Mouse (Mus musculus): ENCODE results near the gene Krtap10-4. TPM values are rescaled to one million over a fixed set of nuclear protein-coding genes. Genes with fewer than 3 reads are reported as not detected.

Krtap10-4 gene
- total RNA-seq (2023): not detected

DNA sequence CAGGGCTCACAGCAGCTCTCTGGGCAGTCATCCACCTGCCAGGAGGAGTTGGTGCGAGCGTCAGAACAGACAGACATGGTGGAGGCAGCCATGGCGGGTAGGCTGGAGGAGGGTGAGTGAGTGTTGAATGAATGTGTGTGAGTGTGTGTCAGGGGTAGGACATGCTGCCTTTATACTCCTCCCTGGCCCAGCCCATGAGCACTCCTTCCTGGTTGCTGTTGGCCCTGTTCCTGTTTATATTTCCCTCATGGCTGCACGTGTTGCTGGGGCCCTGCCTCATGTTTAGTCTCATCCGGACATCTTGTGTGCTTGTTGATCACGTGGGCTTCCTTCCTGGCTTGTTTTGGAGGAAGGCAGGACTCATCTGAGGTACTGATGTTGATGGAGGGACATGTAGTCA is at the start of gene Krtap10-4:
Gene Krtap10-4 (minus strand): TSS at position 145 of the 400 bp plus-strand sequence.

DNA sequence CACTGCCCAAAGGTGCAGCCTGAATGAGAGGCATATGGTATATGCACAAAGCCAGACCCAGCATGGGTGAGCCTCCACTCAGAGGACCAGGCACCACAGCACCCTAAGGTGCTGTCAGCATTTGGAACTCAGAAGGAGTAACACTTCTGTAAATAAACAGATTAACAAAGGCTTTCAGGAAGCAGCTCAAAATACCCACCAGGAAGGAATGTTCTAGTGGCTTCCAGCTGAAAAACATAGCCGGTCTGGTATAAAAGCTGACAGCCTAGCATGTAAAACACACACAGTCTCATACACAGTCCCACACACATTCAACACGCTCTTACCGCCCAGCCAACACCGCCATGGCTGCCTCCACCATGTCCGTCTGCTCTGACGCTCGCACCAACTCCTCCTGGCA is 34.8 kb upstream of the Krtap10-4 start, which contains the start of gene Gm3285:
Gene Gm3285 (plus strand): TSS at position 301 of the 400 bp plus-strand sequence.

DNA sequence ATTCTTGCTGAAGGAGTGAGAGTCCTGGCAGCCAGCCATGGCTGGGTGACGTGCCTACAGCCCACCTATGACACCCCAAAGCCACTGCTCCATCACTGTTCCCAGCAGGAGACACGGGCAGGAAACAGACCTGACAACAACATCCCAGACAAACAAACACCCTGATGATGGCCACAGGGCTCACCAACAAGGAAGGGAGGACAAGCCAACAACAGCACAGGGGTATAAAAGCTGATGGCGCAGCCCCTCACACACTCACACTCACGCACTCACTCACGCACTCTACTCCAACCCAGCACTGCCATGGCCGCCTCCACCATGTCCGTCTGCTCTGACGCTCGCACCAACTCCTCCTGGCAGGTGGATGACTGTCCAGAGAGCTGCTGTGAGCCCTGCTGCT is 25.7 kb upstream of the Krtap10-4 start, which contains the start of gene Gm10318:
Gene Gm10318 (plus strand): TSS at position 301 of the 400 bp plus-strand sequence.

DNA sequence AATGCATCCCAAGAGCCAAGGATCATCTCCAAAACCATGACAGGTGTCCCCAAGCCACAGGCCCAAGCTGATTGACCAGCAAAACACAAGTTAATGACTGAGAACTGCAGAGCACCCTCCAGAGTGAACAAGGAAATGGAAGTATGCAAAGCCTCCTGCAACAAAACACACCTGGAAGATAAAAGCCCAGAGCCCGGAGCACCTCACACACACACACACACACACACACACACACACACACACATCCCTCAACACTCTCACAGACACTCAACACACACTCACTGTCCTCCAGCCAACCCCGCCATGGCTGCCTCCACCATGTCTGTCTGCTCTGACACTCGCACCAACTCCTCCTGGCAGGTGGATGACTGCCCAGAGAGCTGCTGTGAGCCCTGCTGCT is 19.6 kb upstream of the Krtap10-4 start, which contains the start of gene Gm36176:
Gene Gm36176 (plus strand): TSS at position 301 of the 400 bp plus-strand sequence.

DNA sequence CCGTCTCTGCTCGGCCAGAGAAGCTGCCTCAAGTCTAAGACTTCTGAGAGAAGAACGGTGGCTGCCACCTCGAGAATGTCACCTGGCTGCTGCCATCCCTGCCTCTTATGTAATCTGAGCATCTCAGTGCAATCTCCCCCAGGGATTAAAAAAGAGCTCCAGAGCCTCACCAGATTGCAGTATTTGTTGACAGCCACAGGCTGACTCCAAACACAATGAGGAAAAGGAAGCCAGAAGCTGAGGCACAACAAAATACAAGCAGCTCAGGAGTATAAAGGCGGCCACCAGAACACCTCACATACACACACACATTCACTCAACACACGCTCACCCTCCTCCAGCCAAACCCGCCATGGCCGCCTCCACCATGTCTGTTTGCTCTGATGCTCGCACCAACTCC is 8.8 kb upstream of the Krtap10-4 start, which contains the start of gene Krtap10-10:
Gene Krtap10-10 (plus strand): TSS at position 301 of the 400 bp plus-strand sequence.

DNA sequence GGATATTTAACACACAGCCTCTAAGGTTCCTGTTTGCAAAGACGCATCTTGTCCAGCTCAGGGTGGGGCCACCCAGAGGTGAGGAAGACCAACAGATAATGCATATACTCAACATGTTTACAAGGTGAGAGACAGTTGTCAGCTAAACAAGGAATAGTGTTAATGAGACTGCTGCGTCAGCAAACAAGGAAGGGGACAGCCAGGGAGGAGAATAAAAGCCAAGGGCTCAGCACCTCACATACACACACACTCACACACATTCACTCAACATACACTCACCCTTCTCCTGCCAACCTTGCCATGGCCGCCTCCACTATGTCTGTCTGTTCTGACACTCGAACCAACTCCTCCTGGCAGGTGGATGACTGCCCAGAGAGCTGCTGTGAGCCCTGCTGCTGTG is 12.5 kb downstream of the Krtap10-4 start, which contains the start of gene Gm2696:
Gene Gm2696 (plus strand): TSS at position 301 of the 400 bp plus-strand sequence.

DNA sequence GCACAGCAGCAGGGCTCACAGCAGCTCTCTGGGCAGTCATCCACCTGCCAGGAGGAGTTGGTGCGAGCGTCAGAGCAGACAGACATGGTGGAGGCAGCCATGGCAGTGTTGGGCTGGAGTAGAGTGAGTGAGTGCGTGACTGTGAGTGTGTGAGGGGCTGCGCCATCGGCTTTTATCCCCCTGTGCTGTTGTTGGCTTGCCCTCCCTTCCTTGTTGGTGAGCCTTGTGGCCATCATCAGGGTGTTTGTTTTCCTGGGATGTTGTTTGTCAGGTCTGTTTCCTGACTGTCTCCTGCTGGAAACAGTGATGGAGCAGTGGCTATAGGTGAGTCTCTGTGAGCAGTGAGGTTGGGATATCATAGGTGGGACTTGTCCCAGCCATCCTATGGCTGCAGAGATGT is 15.2 kb downstream of the Krtap10-4 start, which contains the start of gene Gm9507:
Gene Gm9507 (minus strand): TSS at position 101 of the 400 bp plus-strand sequence.

DNA sequence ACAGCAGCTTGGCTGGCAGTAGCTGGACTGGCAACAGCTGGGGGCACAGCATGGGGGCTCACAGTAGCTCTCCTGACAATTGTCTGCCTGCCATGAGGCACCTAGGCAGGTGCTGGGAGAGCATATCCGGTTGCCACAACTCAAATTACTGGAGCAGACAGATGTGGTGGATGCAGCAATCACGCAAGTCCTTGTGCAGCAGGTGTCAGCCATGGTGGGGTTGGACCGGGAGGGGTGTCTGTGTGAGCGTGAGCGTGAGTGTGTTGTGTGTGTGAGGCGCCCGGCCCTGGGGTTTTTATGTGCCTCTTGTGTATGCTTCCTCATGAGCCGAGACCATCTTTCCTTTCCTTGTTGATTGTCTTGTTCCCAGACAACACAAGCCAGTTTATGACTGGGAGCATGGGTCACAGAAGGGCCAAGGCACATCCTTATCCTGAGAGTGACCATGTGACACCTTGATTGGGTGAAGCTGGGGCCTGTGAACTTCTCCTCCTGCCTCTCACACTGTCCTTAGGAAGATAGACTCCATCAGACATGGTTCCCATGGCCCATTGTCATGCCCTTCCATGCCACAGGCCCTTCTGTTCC is 27.9 kb downstream of the Krtap10-4 start, which contains the start of gene Gm19668:
Gene Gm19668 (minus strand): TSS at position 213 of the 588 bp plus-strand sequence.

DNA sequence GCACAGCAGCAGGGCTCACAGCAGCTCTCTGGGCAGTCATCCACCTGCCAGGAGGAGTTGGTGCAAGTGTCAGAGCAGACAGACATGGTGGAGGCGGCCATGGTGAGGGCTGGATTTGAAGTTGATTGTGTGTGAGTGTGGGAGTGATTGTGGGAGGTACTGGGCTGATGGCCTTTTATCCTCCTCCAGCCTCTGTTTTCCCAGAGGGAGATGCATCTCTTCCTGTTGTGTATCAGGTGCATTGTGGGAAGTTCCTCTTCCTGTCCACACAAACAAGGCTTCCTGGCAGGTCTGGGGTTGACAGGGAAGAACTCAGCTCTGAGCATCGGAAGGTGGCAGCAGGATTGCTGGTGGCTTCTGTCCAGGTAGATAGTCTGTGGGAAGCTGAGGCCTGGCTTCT is 31.9 kb downstream of the Krtap10-4 start, which contains the start of gene Gm9639:
Gene Gm9639 (minus strand): TSS at position 101 of the 400 bp plus-strand sequence.

DNA sequence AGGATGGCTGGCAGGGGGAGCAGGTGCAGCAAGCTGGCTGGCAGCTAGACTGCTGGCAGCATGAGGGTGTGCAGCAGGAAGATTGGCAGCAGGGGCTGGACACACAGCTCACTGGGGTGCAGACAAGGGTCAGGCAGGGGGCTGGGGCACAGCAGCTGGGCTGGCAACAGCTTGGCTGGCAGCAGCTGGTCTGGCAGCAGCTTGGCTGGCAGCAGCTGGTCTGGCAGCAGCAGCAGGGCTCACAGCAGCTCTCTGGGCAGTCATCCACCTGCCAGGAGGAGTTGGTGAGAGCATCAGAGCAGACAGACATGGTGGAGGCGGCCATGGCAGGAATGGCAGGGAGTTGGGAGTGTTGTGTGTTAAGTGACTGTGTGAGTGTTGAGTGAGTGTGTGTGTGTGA is 39.0 kb downstream of the Krtap10-4 start, which contains the start of gene Gm7137:
Gene Gm7137 (minus strand): TSS at position 325 of the 400 bp plus-strand sequence.

DNA sequence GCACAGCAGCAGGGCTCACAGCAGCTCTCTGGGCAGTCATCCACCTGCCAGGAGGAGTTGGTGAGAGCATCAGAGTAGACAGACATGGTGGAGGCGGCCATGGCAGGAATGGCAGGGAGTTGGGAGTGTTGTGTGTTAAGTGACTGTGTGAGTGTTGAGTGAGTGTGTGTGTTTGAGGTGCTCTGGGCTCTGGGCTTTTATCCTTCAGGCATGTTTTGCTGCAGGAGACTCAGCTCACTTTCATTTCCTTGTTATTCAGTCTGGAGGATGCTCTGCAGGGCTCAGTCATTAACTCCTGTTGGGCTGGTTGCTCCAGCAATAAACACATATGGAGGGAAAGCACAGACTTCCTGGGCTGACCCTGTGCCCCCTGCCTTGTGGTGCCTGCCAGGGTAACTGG is 44.5 kb downstream of the Krtap10-4 start, which contains the start of gene Gm3250:
Gene Gm3250 (minus strand): TSS at position 101 of the 400 bp plus-strand sequence.

DNA sequence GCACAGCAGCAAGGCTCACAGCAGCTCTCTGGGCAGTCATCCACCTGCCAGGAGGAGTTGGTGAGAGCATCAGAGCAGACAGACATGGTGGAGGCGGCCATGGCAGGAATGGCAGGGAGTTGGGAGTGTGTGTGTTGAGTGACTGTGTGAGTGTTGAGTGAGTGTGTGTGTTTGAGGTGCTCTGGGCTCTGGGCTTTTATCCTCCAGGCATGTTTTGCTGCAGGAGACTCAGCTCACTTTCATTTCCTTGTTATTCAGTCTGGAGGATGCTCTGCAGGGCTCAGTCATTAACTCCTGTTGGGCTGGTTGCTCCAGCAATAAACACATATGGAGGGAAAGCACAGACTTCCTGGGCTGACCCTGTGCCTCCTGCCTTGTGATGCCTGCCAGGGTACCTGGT is 50.1 kb downstream of the Krtap10-4 start, which contains the start of gene Gm7138:
Gene Gm7138 (minus strand): TSS at position 101 of the 400 bp plus-strand sequence.

Other genes starting within 250 kb of the Krtap10-4 start
- gene Pttg1ip, start 245.4 kb downstream of the Krtap10-4 start, total RNA-seq (2023): 100 to 1,000 TPM; 113 to 127 TPM
- 10 to 100 TPM; 76.0 to 76.6 TPM for gene Sumo3, start 221.0 kb downstream of the Krtap10-4 start, total RNA-seq (2023)
- 10 to 100 TPM in 1 of 2 experiments, 1 to 10 TPM in 1; 3.3 to 11.9 TPM for gene Gm49325, start 220.9 kb downstream of the Krtap10-4 start, total RNA-seq (2023)
- gene Ube2g2, start 204.8 kb downstream of the Krtap10-4 start, total RNA-seq (2023): 10 to 100 TPM; 43.6 to 54.7 TPM
- gene Tspear, start 140.5 kb downstream of the Krtap10-4 start, total RNA-seq (2023): not detected
- gene Gm19402, start 136.3 kb downstream of the Krtap10-4 start, total RNA-seq (2023): not detected
- not detected for gene Gm9508, start 129.9 kb downstream of the Krtap10-4 start, total RNA-seq (2023)
- not detected for gene Gm10272, start 120.5 kb downstream of the Krtap10-4 start, total RNA-seq (2023)
- gene Gm10024, start 115.6 kb downstream of the Krtap10-4 start, total RNA-seq (2023): not detected
- gene Gm10142, start 111.3 kb downstream of the Krtap10-4 start, total RNA-seq (2023): not detected
- not detected for gene Krtap12-1, start 106.5 kb downstream of the Krtap10-4 start, total RNA-seq (2023)
- not detected for gene Gm10100, start 100.6 kb downstream of the Krtap10-4 start, total RNA-seq (2023)
- gene Gm18596, start 84.5 kb downstream of the Krtap10-4 start, total RNA-seq (2023): not detected
- not detected for gene Gm9736, start 75.7 kb downstream of the Krtap10-4 start, total RNA-seq (2023)
- gene Gm3233, start 67.4 kb downstream of the Krtap10-4 start, total RNA-seq (2023): not detected
- not detected for gene Gm3238, start 55.8 kb downstream of the Krtap10-4 start, total RNA-seq (2023)
- gene Gm7138, start 50.2 kb downstream of the Krtap10-4 start, total RNA-seq (2023): not detected
- not detected for gene Gm3250, start 44.6 kb downstream of the Krtap10-4 start, total RNA-seq (2023)
- gene Gm7137, start 38.9 kb downstream of the Krtap10-4 start, total RNA-seq (2023): not detected
- gene Gm9639, start 32.0 kb downstream of the Krtap10-4 start, total RNA-seq (2023): not detected
- not detected for gene Gm19668, start 28.0 kb downstream of the Krtap10-4 start, total RNA-seq (2023)
- not detected for gene Gm9507, start 15.3 kb downstream of the Krtap10-4 start, total RNA-seq (2023)
- not detected for gene Gm2696, start 12.4 kb downstream of the Krtap10-4 start, total RNA-seq (2023)
- gene Krtap10-10, start 8.9 kb upstream of the Krtap10-4 start, total RNA-seq (2023): not detected
- not detected for gene Gm36176, start 19.7 kb upstream of the Krtap10-4 start, total RNA-seq (2023)
- not detected for gene Gm10318, start 25.8 kb upstream of the Krtap10-4 start, total RNA-seq (2023)
- not detected for gene Gm3285, start 34.9 kb upstream of the Krtap10-4 start, total RNA-seq (2023)
- gene Lrrc3, start 75.4 kb upstream of the Krtap10-4 start, total RNA-seq (2023): under 1 TPM; 0.10 to 0.15 TPM
- gene Trpm2, start 143.5 kb upstream of the Krtap10-4 start, total RNA-seq (2023): 100 to 1,000 TPM; 148 to 152 TPM
- 10 to 100 TPM; 10.7 to 12.6 TPM for gene 1810043G02Rik, start 151.4 kb upstream of the Krtap10-4 start, total RNA-seq (2023)
- 10 to 100 TPM; 60.3 to 88.1 TPM for gene Pfkl, start 183.0 kb upstream of the Krtap10-4 start, total RNA-seq (2023)
- gene Dnmt3l, start 214.9 kb upstream of the Krtap10-4 start, total RNA-seq (2023): not detected
- not detected for gene Aire, start 216.5 kb upstream of the Krtap10-4 start, total RNA-seq (2023)
- 10 to 100 TPM; 46.2 to 50.6 TPM for gene Icosl, start 242.2 kb upstream of the Krtap10-4 start, total RNA-seq (2023)

All from monocyte, adult 59 days (primary cell).